Mouse (Mus musculus): ENCODE measurements at regions not wholly inside any gene's neighbourhood (a gene's known extent, or its start where the extent isn't known, plus 50 kb on each side); places are given as distances from the start of the nearest gene placed in this dataset.

DNA sequence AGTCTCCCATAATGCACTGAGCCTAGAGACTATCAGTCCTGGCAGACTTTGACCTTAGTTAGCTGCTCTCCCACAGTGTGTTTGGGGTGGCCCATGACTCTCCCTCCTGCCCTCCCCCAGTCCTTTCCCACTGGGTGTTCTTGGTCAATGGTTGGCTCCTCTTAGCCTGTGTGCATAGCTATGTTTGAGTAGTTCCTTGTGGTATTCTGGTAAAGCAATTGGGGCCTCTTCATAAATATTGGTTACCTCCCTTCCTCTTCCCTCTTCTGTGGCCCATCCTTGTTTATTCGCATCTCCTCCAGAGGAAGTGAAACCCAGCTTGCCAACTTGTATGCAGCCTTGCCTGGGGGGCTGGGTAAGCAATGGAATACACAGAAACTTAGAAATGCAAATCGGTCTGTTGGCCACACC, 74.0 kb downstream of the Zfp706 start:
- DNase-seq (ENCODE audit: low read depth) = no peak
- TF ChIP-seq POLR2A (IDR thresholded peaks at IDR 0.05; ENCODE audit: borderline replicate concordance, extremely low read depth, insufficient read depth, insufficient read length, poor library complexity, severe bottlenecking) (no peak), CTCF (IDR thresholded peaks at IDR 0.05; ENCODE audit: borderline replicate concordance, extremely low read depth, insufficient read depth, insufficient read length) (no peak)

DNA sequence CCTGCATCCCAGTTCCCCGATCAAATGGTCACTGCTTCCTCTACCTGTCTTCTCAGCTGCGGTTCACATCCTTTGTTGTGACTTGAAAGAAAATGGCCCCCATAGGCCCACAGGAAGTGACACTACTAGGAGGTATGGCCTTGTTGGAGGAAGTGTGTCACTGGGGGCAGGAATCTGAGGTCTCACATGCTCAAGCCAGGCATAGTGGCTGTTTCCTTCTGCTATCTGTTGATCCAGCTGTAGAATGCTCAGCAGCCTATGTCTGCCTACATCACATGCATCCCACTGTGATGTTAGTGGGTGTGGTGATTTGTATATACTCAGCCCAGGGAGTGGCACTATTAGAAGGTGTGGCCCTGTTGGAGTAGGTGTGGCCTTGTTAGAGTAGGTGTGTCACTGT, 76.1 kb downstream of the Zfp706 start:
- TF ChIP-seq CTCF (IDR thresholded peaks at IDR 0.05; ENCODE audit: borderline replicate concordance, extremely low read depth, insufficient read depth, insufficient read length) (no peak), POLR2A (IDR thresholded peaks at IDR 0.05; ENCODE audit: borderline replicate concordance, extremely low read depth, insufficient read depth, insufficient read length, poor library complexity, severe bottlenecking) (no peak)
- DNase-seq (ENCODE audit: low read depth) = no peak

DNA sequence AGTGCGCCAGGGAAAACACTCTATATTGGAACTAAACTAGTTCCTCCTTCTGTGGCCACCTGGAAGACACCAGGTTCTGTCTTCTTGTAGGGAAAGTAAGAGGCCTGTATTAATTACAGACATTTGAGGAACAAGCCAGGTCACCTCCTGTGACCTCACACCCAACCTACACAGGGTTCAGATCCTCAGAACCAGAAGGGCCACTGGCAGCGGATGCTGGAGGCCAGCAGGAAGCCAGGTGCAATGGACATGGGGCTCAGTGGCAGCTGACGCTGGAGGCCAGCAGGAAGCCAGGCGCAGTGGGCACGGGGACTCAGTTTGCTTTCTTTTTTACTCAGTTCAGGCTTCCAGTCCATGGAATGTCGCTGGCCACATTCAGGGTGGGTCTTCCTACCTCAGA, 77.1 kb downstream of the Zfp706 start:
- no peak for TF ChIP-seq POLR2A (IDR thresholded peaks at IDR 0.05; ENCODE audit: borderline replicate concordance, extremely low read depth, insufficient read depth, insufficient read length, poor library complexity, severe bottlenecking)
- no peak for DNase-seq (ENCODE audit: low read depth)

DNA sequence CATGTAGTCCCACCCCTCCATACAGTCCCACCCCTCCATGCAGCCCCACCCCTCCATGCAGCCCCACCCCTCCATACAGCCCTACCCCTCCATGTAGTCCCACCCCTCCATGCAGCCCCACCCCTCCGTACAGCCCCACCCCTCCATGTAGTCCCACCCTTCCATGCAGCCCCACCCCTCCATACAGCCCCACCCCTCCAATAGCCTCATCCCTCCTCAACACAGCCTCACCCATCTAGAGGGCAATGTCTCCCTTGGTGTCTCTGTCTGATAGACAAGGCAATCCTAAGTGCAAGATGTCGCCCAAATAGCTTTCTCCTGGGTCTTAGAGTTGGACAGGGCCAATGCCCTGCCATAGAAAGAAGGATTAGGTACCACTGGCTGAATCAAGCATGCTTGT, 77.8 kb downstream of the Zfp706 start:
- TF ChIP-seq POLR2A (IDR thresholded peaks at IDR 0.05; ENCODE audit: borderline replicate concordance, extremely low read depth, insufficient read depth, insufficient read length, poor library complexity, severe bottlenecking) (no peak), CTCF (IDR thresholded peaks at IDR 0.05; ENCODE audit: borderline replicate concordance, extremely low read depth, insufficient read depth, insufficient read length) (no peak)
- DNase-seq (ENCODE audit: low read depth) = no peak

DNA sequence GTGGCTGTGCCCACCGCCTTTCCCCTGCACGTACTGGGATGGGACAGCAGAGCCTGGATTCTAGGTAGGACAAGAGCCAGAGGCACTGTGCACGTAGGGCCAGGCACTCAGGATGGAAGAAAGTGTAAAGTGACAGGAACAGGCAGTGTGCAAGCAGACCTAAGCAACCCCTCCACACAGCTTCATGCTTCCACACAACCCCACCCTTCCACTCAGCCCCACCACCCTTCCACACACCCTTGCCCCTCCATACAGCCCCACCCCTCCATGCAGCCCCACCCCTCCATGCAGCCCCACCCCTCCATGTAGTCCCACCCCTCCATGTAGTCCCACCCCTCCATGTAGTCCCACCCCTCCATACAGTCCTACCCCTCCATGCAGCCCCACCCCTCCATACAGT, 78.5 kb downstream of the Zfp706 start:
- TF ChIP-seq POLR2A (IDR thresholded peaks at IDR 0.05; ENCODE audit: borderline replicate concordance, extremely low read depth, insufficient read depth, insufficient read length, poor library complexity, severe bottlenecking) = no peak
- no peak for TF ChIP-seq CTCF (IDR thresholded peaks at IDR 0.05; ENCODE audit: borderline replicate concordance, extremely low read depth, insufficient read depth, insufficient read length)

DNA sequence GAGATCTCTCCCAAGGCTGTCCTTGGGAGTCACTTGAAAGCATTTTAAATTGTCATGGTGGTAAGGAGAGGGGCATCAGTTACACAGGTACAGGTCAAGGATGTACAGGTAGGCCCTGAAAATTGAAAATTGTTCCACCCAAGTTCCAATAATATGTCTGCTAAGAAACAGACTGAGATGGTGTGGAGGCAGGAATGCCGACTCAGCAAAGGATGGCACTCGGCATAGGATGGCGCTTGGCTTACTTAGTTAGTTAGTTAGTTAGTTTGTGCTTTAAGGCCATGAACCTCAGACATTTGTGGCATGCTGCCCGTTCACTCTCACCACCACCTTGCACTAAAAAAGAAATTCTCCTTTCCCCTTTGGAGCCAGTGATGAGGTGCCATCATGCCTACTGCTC, 78.9 kb downstream of the Zfp706 start:
- DNase-seq (ENCODE audit: low read depth) = no peak
- TF ChIP-seq CTCF (IDR thresholded peaks at IDR 0.05; ENCODE audit: borderline replicate concordance, extremely low read depth, insufficient read depth, insufficient read length) (no peak), POLR2A (IDR thresholded peaks at IDR 0.05; ENCODE audit: borderline replicate concordance, extremely low read depth, insufficient read depth, insufficient read length, poor library complexity, severe bottlenecking) (no peak)

More for the DNA sequence above, 78.5 kb downstream of the Zfp706 start:
- no peak for DNase-seq (ENCODE audit: low read depth)

DNA sequence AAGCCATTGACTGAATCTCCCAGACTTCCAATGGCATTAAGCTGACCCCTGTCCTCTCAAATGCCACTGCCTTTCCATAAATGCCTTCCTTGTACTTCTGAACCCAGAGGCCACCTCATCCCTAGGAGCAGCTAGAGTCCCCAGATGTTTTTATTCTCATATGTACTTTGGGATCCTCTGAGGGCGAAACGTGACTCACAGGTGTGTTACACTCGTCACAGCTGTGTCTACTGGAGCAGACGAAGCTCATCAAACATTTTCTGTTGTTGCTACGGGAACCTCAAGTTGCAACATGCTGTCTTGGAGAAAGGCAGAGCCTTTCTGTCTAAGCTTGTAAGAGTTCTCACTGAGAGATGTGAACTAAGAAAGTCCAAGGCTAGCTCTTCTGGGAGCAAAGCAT, 80.1 kb downstream of the Zfp706 start:
- no peak for DNase-seq (ENCODE audit: low read depth)
- TF ChIP-seq POLR2A (IDR thresholded peaks at IDR 0.05; ENCODE audit: borderline replicate concordance, extremely low read depth, insufficient read depth, insufficient read length, poor library complexity, severe bottlenecking) (no peak), CTCF (IDR thresholded peaks at IDR 0.05; ENCODE audit: borderline replicate concordance, extremely low read depth, insufficient read depth, insufficient read length) (no peak)

DNA sequence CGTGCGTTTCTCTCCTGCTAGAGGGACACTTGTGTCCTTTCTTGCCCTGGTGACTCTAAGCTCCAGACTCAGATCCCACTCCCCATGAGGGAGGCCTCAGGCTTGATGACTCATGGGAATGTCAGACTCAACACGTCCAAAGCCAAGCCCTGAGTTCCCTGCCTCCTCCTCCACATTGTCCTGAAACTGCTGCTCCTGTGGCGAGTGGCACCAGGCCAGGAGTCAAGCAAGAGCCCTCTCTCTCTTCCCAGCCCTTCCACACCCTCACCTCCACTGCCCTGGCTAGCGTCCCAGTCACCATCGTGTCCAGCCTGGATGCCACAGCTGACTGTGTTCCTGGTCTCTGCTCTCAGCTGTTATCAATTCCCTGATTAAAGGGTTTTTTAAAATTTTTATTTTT, 83.4 kb downstream of the Zfp706 start:
- TF ChIP-seq CTCF (IDR thresholded peaks at IDR 0.05; ENCODE audit: borderline replicate concordance, extremely low read depth, insufficient read depth, insufficient read length) = no peak
- TF ChIP-seq POLR2A (IDR thresholded peaks at IDR 0.05; ENCODE audit: borderline replicate concordance, extremely low read depth, insufficient read depth, insufficient read length, poor library complexity, severe bottlenecking) = no peak
- DNase-seq (ENCODE audit: low read depth) = peak; percentile 8

DNA sequence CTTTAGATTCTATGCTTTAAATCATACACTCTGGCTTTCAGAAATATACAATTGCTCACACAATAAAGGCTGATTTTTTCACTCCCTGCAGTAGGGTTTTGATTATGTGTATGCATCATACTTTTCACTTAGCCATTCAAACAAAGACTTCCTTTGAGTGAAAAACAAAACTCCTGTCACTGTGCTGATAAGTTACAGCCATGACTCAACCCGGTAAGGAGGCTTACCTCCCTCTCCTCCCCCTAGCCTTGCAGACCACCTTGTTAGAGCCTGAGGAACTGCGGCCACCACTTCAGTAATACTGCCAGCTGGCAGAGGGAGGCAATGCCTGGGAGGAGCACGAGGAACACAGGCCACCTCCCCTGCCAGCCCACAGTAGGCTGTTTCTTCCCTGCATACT, 86.2 kb downstream of the Zfp706 start:
- DNase-seq (ENCODE audit: low read depth) = peak; percentile 13
- TF ChIP-seq POLR2A (IDR thresholded peaks at IDR 0.05; ENCODE audit: borderline replicate concordance, extremely low read depth, insufficient read depth, insufficient read length, poor library complexity, severe bottlenecking) (no peak), CTCF (IDR thresholded peaks at IDR 0.05; ENCODE audit: borderline replicate concordance, extremely low read depth, insufficient read depth, insufficient read length) (no peak)

DNA sequence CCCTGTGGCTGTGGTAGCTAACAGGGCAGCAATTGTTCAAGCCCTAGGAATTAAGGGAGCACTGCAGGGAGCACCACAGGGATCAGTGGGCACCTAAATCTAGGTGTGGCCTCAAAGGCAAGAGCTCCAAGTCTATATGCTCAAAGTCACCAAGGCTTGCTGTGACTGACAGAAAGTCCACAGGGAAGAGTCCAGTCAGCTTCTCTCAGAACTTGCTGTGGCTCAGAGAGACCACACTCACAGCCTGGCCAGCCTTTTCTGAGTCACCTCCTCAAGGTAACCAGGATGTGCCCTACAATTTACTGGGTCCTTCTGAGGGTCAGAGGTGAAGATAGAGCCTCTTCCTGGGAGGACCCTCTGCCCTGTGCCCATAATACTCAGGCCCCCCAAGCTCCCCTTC, 86.7 kb downstream of the Zfp706 start:
- DNase-seq (ENCODE audit: low read depth) = no peak
- no peak for TF ChIP-seq CTCF (IDR thresholded peaks at IDR 0.05; ENCODE audit: borderline replicate concordance, extremely low read depth, insufficient read depth, insufficient read length)
- no peak for TF ChIP-seq POLR2A (IDR thresholded peaks at IDR 0.05; ENCODE audit: borderline replicate concordance, extremely low read depth, insufficient read depth, insufficient read length, poor library complexity, severe bottlenecking)

DNA sequence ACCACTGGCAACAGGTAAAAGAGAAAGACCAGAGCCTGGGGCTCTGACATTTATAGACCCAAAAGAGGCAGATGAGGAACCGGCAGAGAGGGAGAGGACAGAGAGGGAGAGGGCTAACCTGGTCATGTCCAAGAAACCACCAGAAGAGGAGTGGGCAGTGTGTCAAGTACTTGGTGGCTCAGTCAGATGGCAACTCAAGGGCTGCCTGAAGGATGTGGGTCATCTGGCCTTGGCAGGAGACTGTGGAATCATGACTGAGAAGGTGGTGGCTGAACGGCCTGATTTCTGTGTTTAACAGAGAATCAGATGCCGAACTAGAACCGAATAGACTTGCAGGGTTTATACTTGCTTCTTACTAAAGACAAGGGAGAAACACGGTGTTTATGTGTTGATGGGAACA, 87.9 kb downstream of the Zfp706 start:
- TF ChIP-seq CTCF (IDR thresholded peaks at IDR 0.05; ENCODE audit: borderline replicate concordance, extremely low read depth, insufficient read depth, insufficient read length) = no peak
- TF ChIP-seq POLR2A (IDR thresholded peaks at IDR 0.05; ENCODE audit: borderline replicate concordance, extremely low read depth, insufficient read depth, insufficient read length, poor library complexity, severe bottlenecking) = no peak
- DNase-seq (ENCODE audit: low read depth) = no peak

DNA sequence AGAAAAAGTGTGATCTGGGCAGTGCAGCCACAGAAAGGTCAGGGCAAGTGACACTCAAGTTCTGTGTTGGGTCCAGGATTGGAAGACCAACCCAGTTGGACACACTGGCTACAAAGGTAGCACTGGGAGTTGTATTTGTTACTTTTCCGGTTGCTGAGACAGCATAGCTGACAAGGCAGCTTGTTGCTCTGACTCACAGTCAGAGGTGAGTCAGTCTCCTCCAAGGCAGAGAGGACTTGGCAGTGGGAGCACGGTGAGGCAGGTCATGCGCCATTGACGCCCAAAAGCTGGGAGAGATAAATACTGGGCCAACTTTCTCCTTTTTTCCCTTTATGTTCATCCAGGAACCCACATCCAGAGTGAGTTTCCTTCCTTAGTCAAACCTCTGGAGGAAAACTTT, 88.4 kb downstream of the Zfp706 start:
- no peak for DNase-seq (ENCODE audit: low read depth)
- TF ChIP-seq CTCF (IDR thresholded peaks at IDR 0.05; ENCODE audit: borderline replicate concordance, extremely low read depth, insufficient read depth, insufficient read length) (no peak), POLR2A (IDR thresholded peaks at IDR 0.05; ENCODE audit: borderline replicate concordance, extremely low read depth, insufficient read depth, insufficient read length, poor library complexity, severe bottlenecking) (no peak)

DNA sequence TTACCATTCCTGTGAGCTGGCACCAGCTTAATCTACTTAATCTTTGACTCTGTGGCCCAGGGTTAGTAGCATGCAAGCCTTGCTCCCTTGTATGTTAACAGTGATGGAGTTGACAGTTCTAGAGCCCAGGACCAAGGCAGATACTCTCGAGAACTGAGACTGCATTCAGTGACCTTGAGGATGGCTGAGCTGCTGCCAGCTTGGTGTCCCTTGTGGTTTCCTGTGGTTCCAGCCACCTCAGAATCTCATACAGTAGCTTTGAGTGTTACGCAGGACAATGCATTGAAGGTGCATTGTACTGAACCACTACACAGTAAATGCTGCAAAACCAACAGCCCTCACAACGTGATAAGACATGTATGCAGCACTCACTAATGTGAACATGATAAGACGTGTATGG, 90.6 kb downstream of the Zfp706 start:
- TF ChIP-seq CTCF (IDR thresholded peaks at IDR 0.05; ENCODE audit: borderline replicate concordance, extremely low read depth, insufficient read depth, insufficient read length) (no peak), POLR2A (IDR thresholded peaks at IDR 0.05; ENCODE audit: borderline replicate concordance, extremely low read depth, insufficient read depth, insufficient read length, poor library complexity, severe bottlenecking) (no peak)
- no peak for DNase-seq (ENCODE audit: low read depth)

Data from brain, embryonic 14.5 days (tissue).